Mouse (Mus musculus) liver, embryonic 13.5 days (tissue): Measurements from ENCODE around the gene Gcgr. TPM values are rescaled to one million over a fixed set of nuclear protein-coding genes. Genes with fewer than 3 reads are reported as not detected.
"Not testable (repeated sequence)": the region's sequence is repeated elsewhere in the genome, so short reads cannot be mapped to it uniquely, and the experiment has no call there.

ENCODE experiments used
- ATAC-seq: fragments of 200-750 bp; cut with Nextera tagmentation; 2 replicates; pipeline ENCODE4 v1.8.0; 2017; ENCODE audit warnings: low read depth, mild to moderate bottlenecking, moderate number of reproducible peaks, moderate library complexity
- DNase-seq: peaks from one replicate; pipeline ENCODE4 v3.0.0; 2022
- H3K27ac ChIP-seq: fragments of 300-500 bp; sonication (generic); 2 replicates; pipeline ENCODE4 v1.5.1; 2015; ENCODE audit warnings: moderate library complexity, mild to moderate bottlenecking, inconsistent platforms
- H3K27me3 ChIP-seq: fragments of 300-500 bp; sonication (generic); 2 replicates; pipeline ENCODE4 v1.6.1; 2015; ENCODE audit warnings: mild to moderate bottlenecking, inconsistent platforms
- H3K36me3 ChIP-seq: fragments of 300-500 bp; sonication (generic); 2 replicates; pipeline ENCODE4 v1.6.1; 2015; ENCODE audit warnings: mild to moderate bottlenecking, inconsistent platforms
- H3K4me1 ChIP-seq: fragments of 300-500 bp; sonication (generic); replicated peaks from 2 replicates; pipeline ENCODE4 v1.6.1; 2015; ENCODE audit warnings: inconsistent platforms
- H3K4me2 ChIP-seq: fragments of 300-500 bp; sonication (generic); 2 replicates; pipeline ENCODE4 v1.6.1; 2015; ENCODE audit warnings: inconsistent platforms, mild to moderate bottlenecking, moderate library complexity
- H3K4me3 ChIP-seq: fragments of 300-500 bp; sonication (generic); replicated peaks from 2 replicates; pipeline ENCODE4 v1.5.1; 2015; ENCODE audit warnings: mild to moderate bottlenecking, inconsistent platforms
- H3K9ac ChIP-seq: fragments of 300-500 bp; sonication (generic); 2 replicates; pipeline ENCODE4 v1.6.1; 2015; ENCODE audit warnings: mild to moderate bottlenecking, inconsistent platforms
- H3K9me3 ChIP-seq: fragments of 300-500 bp; sonication (generic); replicated peaks from 2 replicates; pipeline ENCODE4 v1.6.1; 2016; ENCODE audit warnings: inconsistent platforms
- WGBS: fragments of 180-500 bp; shearing (Covaris S2); methylation state at CpG from one replicate; pipeline ENCODE4 v1.1.7; 2015; ENCODE audit not compliant: insufficient replicate concordance; 5-methylcytosine and 5-hydroxymethylcytosine counted together
- polyA plus RNA-seq: library from polyadenylated mRNA; unstranded; fragments of >200 nt; fragmentation: Nextera tagmentation; extraction: Ambion mirVana; gene quantifications from 2 replicates; pipeline ENCODE4 v1.2.1, GENCODE M21; 2015

Gcgr gene
- polyA plus RNA-seq, 1 experiment from 2014 or later, result 10.0 TPM

DNA sequence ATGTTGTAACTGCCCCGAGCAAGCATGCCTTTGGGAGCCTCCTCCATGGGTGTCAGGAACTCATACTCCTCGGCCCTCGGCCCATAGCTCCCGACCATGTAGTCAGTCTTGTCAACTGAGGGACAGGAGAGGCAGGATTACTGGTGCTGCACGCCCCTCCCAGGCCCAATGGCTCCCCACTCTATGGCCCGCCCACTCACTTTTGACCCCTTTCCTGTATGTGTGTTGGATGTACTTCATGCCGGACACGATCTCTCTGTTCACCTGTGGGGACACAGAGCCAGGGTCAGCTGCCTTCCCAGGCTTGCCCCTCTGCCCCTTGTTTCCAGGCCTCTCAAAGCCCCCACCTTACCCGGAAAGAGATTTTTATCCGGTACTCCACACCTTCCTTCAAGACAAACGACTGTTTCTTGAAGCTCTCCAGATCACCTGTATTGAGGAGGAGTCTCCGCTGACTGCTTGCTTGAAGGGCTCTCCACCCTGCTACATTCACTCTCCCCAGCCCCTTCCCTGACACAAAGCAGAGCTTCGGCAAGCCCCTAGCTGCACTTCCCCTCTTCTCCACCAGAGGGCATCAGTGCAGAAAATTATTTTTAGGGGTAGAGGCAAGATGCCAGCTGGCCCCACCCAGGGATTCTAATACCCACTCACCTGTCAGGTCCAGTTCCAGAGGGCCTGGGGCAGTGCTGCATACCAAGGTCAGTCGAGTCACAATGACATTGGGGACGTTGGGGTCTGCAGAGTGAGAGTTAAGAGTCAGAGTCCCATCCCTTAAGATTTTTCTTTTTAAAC, 49.0 kb downstream of the Gcgr start:
- ATAC-seq, result no peak
- H3K4me1 ChIP-seq, result peaks cover 72% of the 10 kb centered on the region
- H3K36me3 ChIP-seq, result peaks cover 44% of the 10 kb centered on the region
- peak overlapping the region; percentile 91 for H3K9ac ChIP-seq
- 56% methylated on average over 15 of the region's 15 CpGs for WGBS
- peak overlapping the region; percentile 87 for H3K4me3 ChIP-seq
- H3K27me3 ChIP-seq, result no peaks in the 10 kb centered on the region
- H3K27ac ChIP-seq, result peak overlapping the region; percentile 83
- H3K4me2 ChIP-seq, result peak overlapping the region; percentile 90
- no peaks in the 10 kb centered on the region for H3K9me3 ChIP-seq
- DNase-seq, result peak; percentile 63

- H3K36me3 ChIP-seq, result peaks cover 48% of the 10 kb centered on the region
- peak overlapping the region; percentile 83 for H3K27ac ChIP-seq
- H3K27me3 ChIP-seq, result no peaks in the 10 kb centered on the region
- peak overlapping the region; percentile 90 for H3K4me2 ChIP-seq
- WGBS, result 40% methylated on average over 7 of the region's 7 CpGs
- no peaks in the 10 kb centered on the region for H3K9me3 ChIP-seq
- H3K4me3 ChIP-seq, result peak overlapping the region; percentile 87
- DNase-seq, result no peak
- ATAC-seq, result no peak
- peak overlapping the region; percentile 91 for H3K9ac ChIP-seq
- peaks cover 65% of the 10 kb centered on the region for H3K4me1 ChIP-seq
These were observed 49.7 kb downstream of the Gcgr start for GRCm38 (mm10) chr11:120580190-120580589.

GRCm38 (mm10) chr11:120580871-120581331, 50.4 kb downstream of the Gcgr start:
- 0% methylated on average over 41 of the region's 44 CpGs for WGBS

DNA sequence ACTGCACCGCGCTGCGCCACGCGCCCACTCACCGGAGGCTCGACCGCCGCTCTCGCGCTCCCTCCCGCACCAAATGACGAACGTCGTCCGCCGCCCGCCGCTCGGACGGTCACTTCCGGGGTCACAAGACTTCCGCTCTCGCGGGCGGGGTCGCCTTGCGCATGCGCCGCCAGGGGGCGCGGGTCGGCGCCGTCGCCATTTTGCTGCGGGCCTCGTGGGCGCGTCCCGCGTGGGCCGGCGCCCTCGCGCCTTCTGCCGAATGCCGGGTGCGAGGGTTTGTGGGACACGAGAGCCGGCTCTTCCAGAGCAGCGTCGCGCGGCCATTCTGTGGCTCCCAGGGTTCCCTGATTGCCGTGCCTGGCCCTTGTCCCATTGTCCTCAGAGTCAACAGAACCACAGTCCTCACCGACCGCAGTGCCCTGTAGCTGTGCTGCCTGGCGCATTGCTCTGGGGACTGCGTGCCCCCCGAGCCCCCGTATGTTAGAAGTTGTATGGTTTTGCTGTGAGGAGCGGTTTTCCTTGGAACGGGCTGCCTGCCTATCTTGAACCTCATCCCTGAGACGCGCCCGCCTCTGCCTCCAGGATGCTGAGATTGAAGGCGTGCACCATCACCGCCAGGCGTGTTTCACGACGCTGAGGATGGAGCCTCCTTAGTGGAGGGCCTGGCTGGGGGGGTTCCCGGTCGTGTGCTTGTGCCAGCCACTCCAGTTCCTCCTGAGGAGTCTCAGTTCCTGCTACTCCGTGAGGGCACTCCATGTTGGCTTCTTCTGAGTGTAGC, 51.2 kb downstream of the Gcgr start, which contains the start of gene Arhgdia:
Gene Arhgdia (minus strand): TSS at position 135 of the 778 bp plus-strand sequence.
- H3K9me3 ChIP-seq, result no peaks in the 10 kb centered on the region
- peak within 1 kb of the TSS; percentile 91 for H3K9ac ChIP-seq
- DNase-seq (peak; percentile 77), ATAC-seq (peak; percentile 55)
- peaks cover 52% of the 10 kb centered on the region for H3K4me1 ChIP-seq
- WGBS, result 3% methylated on average over 70 of the region's 75 CpGs
- peaks cover 63% of the 10 kb centered on the region for H3K36me3 ChIP-seq
- H3K27me3 ChIP-seq, result no peaks in the 10 kb centered on the region
- peak within 1 kb of the TSS; percentile 83 for H3K27ac ChIP-seq
- peak within 1 kb of the TSS; percentile 87 for H3K4me3 ChIP-seq
- peak within 1 kb of the TSS; percentile 90 for H3K4me2 ChIP-seq

More at GRCm38 (mm10) chr11:120580871-120581331, 50.4 kb downstream of the Gcgr start:
- ATAC-seq (peak; percentile 64), DNase-seq (peak; percentile 44)
- H3K27ac ChIP-seq, result peak overlapping the region; percentile 83
- peak overlapping the region; percentile 91 for H3K9ac ChIP-seq
- H3K4me3 ChIP-seq, result peak overlapping the region; percentile 87
- peak overlapping the region; percentile 90 for H3K4me2 ChIP-seq
- H3K4me1 ChIP-seq, result peaks cover 60% of the 10 kb centered on the region
- no peaks in the 10 kb centered on the region for H3K9me3 ChIP-seq
- peaks cover 56% of the 10 kb centered on the region for H3K36me3 ChIP-seq
- no peaks in the 10 kb centered on the region for H3K27me3 ChIP-seq

GRCm38 (mm10) chr11:120582268-120582981, 51.9 kb downstream of the Gcgr start:
- peak overlapping the region; percentile 83 for H3K27ac ChIP-seq
- WGBS, result 49% methylated on average over 8 of the region's 8 CpGs
- no peak for DNase-seq
- peak overlapping the region; percentile 87 for H3K4me3 ChIP-seq
- peaks cover 67% of the 10 kb centered on the region for H3K36me3 ChIP-seq
- H3K27me3 ChIP-seq, result no peaks in the 10 kb centered on the region
- no peak for ATAC-seq
- H3K4me1 ChIP-seq, result peaks cover 44% of the 10 kb centered on the region
- no peaks in the 10 kb centered on the region for H3K9me3 ChIP-seq
- peak overlapping the region; percentile 91 for H3K9ac ChIP-seq
- peak overlapping the region; percentile 90 for H3K4me2 ChIP-seq

DNA sequence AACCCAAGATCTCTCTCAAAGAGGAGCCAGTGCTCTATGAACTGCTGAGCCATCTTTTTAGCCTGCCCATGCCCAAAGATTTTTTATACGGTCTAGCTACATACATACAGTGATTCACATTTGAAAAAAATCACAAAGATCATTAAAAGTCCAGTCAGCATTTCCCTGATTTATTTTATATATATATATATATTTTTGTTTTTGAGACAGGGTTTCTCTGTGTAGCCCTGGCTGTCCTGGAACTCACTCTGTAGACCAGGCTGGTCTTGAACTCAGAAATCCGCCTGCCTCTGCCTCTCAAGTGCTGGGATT, 52.4 kb downstream of the Gcgr start:
- 73% methylated on average over 2 of the region's 2 CpGs for WGBS
- peaks cover 67% of the 10 kb centered on the region for H3K36me3 ChIP-seq
- H3K9ac ChIP-seq, result not testable (repeated sequence)

DNA sequence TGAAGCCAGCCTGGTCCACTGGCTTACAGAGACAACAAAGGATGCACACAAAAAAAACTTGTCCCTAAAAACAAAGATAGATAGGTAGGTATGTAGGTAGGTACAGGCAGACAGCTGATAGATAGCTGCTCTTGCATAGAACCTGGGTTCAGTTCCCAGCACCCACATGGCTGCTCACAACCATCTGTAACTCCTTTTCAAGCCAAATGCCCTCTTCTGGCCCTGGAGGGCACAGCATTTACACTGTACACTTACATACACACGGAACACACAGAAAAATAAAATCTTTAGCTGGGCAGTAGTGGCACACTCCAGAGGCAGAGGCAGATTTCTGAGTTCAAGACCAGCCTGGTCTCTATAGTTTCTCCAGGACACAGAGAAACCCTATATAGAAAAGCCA, 53.4 kb downstream of the Gcgr start:
- Histone ChIP-seq H3K27ac (no peak overlapping the region), H3K4me1 (peaks cover 36% of the 10 kb centered on the region), H3K27me3 (no peaks in the 10 kb centered on the region), H3K36me3 (peaks cover 67% of the 10 kb centered on the region), H3K4me3 (no peak overlapping the region), H3K4me2 (no peak overlapping the region), H3K9ac (no peak overlapping the region), H3K9me3 (no peaks in the 10 kb centered on the region)
- 91% methylated on average over 1 of the region's 1 CpGs for WGBS
- DNase-seq (no peak), ATAC-seq (no peak)

More for the DNA sequence above, 52.4 kb downstream of the Gcgr start:
- H3K9me3 ChIP-seq, H3K4me3 ChIP-seq, ATAC-seq, H3K27me3 ChIP-seq, H3K27ac ChIP-seq, H3K4me2 ChIP-seq, DNase-seq: not testable (repeated sequence)
- peaks cover 39% of the 10 kb centered on the region for H3K4me1 ChIP-seq

GRCm38 (mm10) chr11:120588531-120588930, 58.0 kb downstream of the Gcgr start:
- Histone ChIP-seq H3K27me3 (no peaks in the 10 kb centered on the region), H3K4me1 (peaks cover 23% of the 10 kb centered on the region), H3K9me3 (no peaks in the 10 kb centered on the region), H3K27ac (peak overlapping the region; percentile 61), H3K4me3 (no peak overlapping the region), H3K9ac (peak overlapping the region; percentile 40), H3K4me2 (no peak overlapping the region), H3K36me3 (peaks cover 97% of the 10 kb centered on the region)
- ATAC-seq (peak; percentile 60), DNase-seq (no peak)
- 23% methylated on average over 6 of the region's 6 CpGs for WGBS

Other genes with a start within 250 kb of the Gcgr start
- 712 and 750 TPM in 2 replicates for gene Actg1, start 182.2 kb upstream of the Gcgr start, polyA plus RNA-seq
- gene Fscn2, start 169.2 kb upstream of the Gcgr start, polyA plus RNA-seq, result not detected in 2 replicates
- gene Faap100, start 151.9 kb upstream of the Gcgr start, polyA plus RNA-seq, result 7.8 and 8.7 TPM in 2 replicates
- gene Nploc4, start 93.0 kb upstream of the Gcgr start, polyA plus RNA-seq, result 22.3 and 26.8 TPM in 2 replicates
- not detected in 2 replicates for gene Tspan10, start 88.1 kb upstream of the Gcgr start, polyA plus RNA-seq
- 0.12 TPM in 1 of 2 replicates, not detected in the other for gene Pde6g, start 77.2 kb upstream of the Gcgr start, polyA plus RNA-seq
- gene Oxld1, start 72.6 kb upstream of the Gcgr start, polyA plus RNA-seq, result 8.4 and 9.5 TPM in 2 replicates
- gene Ccdc137, start 72.6 kb upstream of the Gcgr start, polyA plus RNA-seq, result 20.2 and 23.1 TPM in 2 replicates
- gene Arl16, start 63.1 kb upstream of the Gcgr start, polyA plus RNA-seq, result 15.9 and 16.0 TPM in 2 replicates
- gene Mrpl12, start 46.1 kb upstream of the Gcgr start, polyA plus RNA-seq, result 142 and 150 TPM in 2 replicates
- 42.2 and 44.1 TPM in 2 replicates for gene Slc25a10, start 38.9 kb upstream of the Gcgr start, polyA plus RNA-seq
- 45.7 and 46.9 TPM in 2 replicates for gene Mcrip1, start 19.0 kb downstream of the Gcgr start, polyA plus RNA-seq
- 0.22 TPM in 1 of 2 replicates, not detected in the other for gene Ppp1r27, start 20.4 kb downstream of the Gcgr start, polyA plus RNA-seq
- 403 and 453 TPM in 2 replicates for gene P4hb, start 42.6 kb downstream of the Gcgr start, polyA plus RNA-seq
- gene Arhgdia, start 50.9 kb downstream of the Gcgr start, polyA plus RNA-seq, result 258 and 276 TPM in 2 replicates
- gene Alyref, start 67.7 kb downstream of the Gcgr start, polyA plus RNA-seq, result 379 and 416 TPM in 2 replicates
- gene Anapc11, start 67.7 kb downstream of the Gcgr start, polyA plus RNA-seq, result 99.1 and 102 TPM in 2 replicates
- 9.5 and 12.6 TPM in 2 replicates for gene Npb, start 77.8 kb downstream of the Gcgr start, polyA plus RNA-seq
- 114 and 116 TPM in 2 replicates for gene Pcyt2, start 87.2 kb downstream of the Gcgr start, polyA plus RNA-seq
- gene Sirt7, start 94.5 kb downstream of the Gcgr start, polyA plus RNA-seq, result 33.8 and 34.3 TPM in 2 replicates
- gene Mafg, start 102.9 kb downstream of the Gcgr start, polyA plus RNA-seq, result 39.8 and 40.0 TPM in 2 replicates
- gene Pycr1, start 113.1 kb downstream of the Gcgr start, polyA plus RNA-seq, result 6.0 and 6.9 TPM in 2 replicates
- 0.23 TPM in 1 of 2 replicates, not detected in the other for gene Myadml2, start 117.5 kb downstream of the Gcgr start, polyA plus RNA-seq
- 0.27 and 0.36 TPM in 2 replicates for gene Notum, start 130.5 kb downstream of the Gcgr start, polyA plus RNA-seq
- gene Aspscr1, start 142.3 kb downstream of the Gcgr start, polyA plus RNA-seq, result 49.2 and 52.5 TPM in 2 replicates
- 123 and 126 TPM in 2 replicates for gene Cenpx, start 183.0 kb downstream of the Gcgr start, polyA plus RNA-seq
- 13.0 and 14.3 TPM in 2 replicates for gene Lrrc45, start 183.2 kb downstream of the Gcgr start, polyA plus RNA-seq
- 1.7 and 2.3 TPM in 2 replicates for gene Rac3, start 190.8 kb downstream of the Gcgr start, polyA plus RNA-seq
- 8.8 and 9.6 TPM in 2 replicates for gene Dcxr, start 196.6 kb downstream of the Gcgr start, polyA plus RNA-seq
- 0.22 TPM in 1 of 2 replicates, not detected in the other for gene Cbr2, start 201.4 kb downstream of the Gcgr start, polyA plus RNA-seq
- gene Hmga1b, start 232.1 kb downstream of the Gcgr start, polyA plus RNA-seq, result 4.9 and 6.5 TPM in 2 replicates